Mouse (Mus musculus): ENCODE measurements around the gene Jmjd6. TPM values are rescaled to one million over a fixed set of nuclear protein-coding genes. Genes with fewer than 3 reads are reported as not detected.

Gene Jmjd6
- total and polyA plus RNA-seq, 3 experiments: 106 to 116 (median 109) TPM

DNA sequence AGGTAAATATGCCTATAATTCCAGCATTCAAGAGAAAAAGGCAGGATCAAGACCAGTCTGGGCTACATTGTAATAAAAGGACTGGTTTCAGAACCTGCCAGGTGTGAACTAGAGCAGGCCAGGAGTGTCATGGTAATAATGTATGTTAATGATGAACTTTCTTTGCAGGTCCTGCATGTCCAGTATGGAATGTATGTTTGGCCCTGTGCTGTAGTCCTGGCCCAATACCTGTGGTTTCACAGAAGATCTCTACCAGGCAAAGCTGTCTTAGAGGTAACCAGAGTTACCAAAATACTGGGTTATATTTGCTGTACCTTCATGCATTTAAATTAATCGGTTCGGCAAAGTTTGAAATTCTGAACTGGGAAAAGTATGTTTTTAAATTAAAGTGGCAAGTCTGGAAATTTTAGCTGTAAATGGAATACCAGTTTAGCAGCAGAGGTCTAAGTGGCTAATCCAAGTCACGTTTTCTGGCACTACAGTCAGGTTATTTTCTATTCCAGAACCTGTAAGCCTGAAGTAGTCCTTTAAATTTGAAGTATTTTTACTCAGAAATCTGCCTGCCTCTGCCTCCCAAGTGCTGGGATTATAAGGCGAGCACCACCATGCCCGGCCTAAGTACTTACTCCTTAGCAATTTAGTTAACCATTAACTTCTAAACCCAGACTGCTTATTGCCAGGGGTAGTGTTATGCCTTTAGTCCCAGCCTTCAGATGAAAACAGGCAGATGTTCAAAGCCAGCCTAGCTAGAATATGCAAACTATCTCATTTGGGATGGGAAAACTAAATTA, 5.0 kb upstream of the Jmjd6 start:
- peak; percentile 27 for DNase-seq (ENCODE audit: extremely low read depth)
- peaks cover 69% of the 10 kb centered on the region for H3K79me2 ChIP-seq (replicated peaks; ENCODE audit: control insufficient read depth, extremely low read depth, insufficient read depth, poor library complexity, severe bottlenecking)
- no peak overlapping the region for H3K27ac ChIP-seq (ENCODE audit: insufficient read depth, low read depth)
- H3K9ac ChIP-seq (ENCODE audit: insufficient read depth, low read depth): no peak overlapping the region
- TF ChIP-seq MEF2A (IDR thresholded peaks at IDR 0.05; ENCODE audit: borderline replicate concordance, low read depth, low read length) (no peak), MAX (IDR thresholded peaks at IDR 0.05; ENCODE audit: low read length) (no peak), RAD21 (IDR thresholded peaks at IDR 0.05; ENCODE audit: low read depth, low read length) (no peak), PAX5 (IDR thresholded peaks at IDR 0.05; ENCODE audit: low read length) (no peak), TCF12 (IDR thresholded peaks at IDR 0.05; ENCODE audit: low read depth, low read length) (no peak), CTCF (conservative IDR thresholded peaks at IDR 0.05 in 1 of 2, IDR thresholded peaks at IDR 0.05 in 1 of 2; ENCODE audit: low read depth in 2 of 2, low read length in 2 of 2) (no peak)
- dilution Hi-C loops (cut with MboI; ENCODE audit: extremely low pct_ligation_motif_present, extremely low pct_unique_long_range_greater_than_20kb, low sequenced_read_pairs): no loop called here
- in situ Hi-C loops (cut with MboI; ENCODE audit: low pct_ligation_motif_present, low pct_unique_long_range_greater_than_20kb, low sequenced_read_pairs): no loop called here
- no peaks in the 10 kb centered on the region for H3K9me3 ChIP-seq (replicated peaks; ENCODE audit: low read length)
- H3K36me3 ChIP-seq (replicated peaks in 1 of 2; ENCODE audit: control insufficient read depth in 1 of 2, insufficient read depth in 1 of 2, low read length in 1 of 2): peaks cover 29 to 56% of the 10 kb centered on the region in 2 experiments
- H3K4me3 ChIP-seq (replicated peaks in 1 of 3; ENCODE audit: low read depth in 2 of 3, low read length in 2 of 3, poor library complexity in 1 of 3): no peak overlapping the region
- peaks cover 5 to 56% of the 10 kb centered on the region in 2 experiments; a peak in 3 of 4 replicates for H3K4me1 ChIP-seq (ENCODE audit: control insufficient read depth in 1 of 2, insufficient read depth in 2 of 2)
- no peaks in the 10 kb centered on the region for H3K27me3 ChIP-seq (replicated peaks)
- H3K4me2 ChIP-seq (ENCODE audit: insufficient read depth, low read depth, poor library complexity, severe bottlenecking): no peak overlapping the region

GRCm38 (mm10) chr11:116847187-116848085, 4.2 kb upstream of the Jmjd6 start:
- Histone ChIP-seq H3K4me3 (replicated peaks in 1 of 3; ENCODE audit: low read depth in 2 of 3, low read length in 2 of 3, poor library complexity in 1 of 3) (no peak overlapping the region), H3K36me3 (replicated peaks in 1 of 2; ENCODE audit: control insufficient read depth in 1 of 2, insufficient read depth in 1 of 2, low read length in 1 of 2) (peaks cover 29 to 56% of the 10 kb centered on the region in 2 experiments), H3K9me3 (replicated peaks; ENCODE audit: low read length) (no peaks in the 10 kb centered on the region), H3K79me2 (replicated peaks; ENCODE audit: control insufficient read depth, extremely low read depth, insufficient read depth, poor library complexity, severe bottlenecking) (peaks cover 67% of the 10 kb centered on the region), H3K27me3 (replicated peaks) (no peaks in the 10 kb centered on the region), H3K4me1 (ENCODE audit: control insufficient read depth in 1 of 2, insufficient read depth in 2 of 2) (peaks cover 5 to 56% of the 10 kb centered on the region in 2 experiments; a peak in 3 of 4 replicates), H3K4me2 (ENCODE audit: insufficient read depth, low read depth, poor library complexity, severe bottlenecking) (peak overlapping the region; percentile 1; the same call in 1 of the 2 replicates), H3K27ac (ENCODE audit: insufficient read depth, low read depth) (no peak overlapping the region), H3K9ac (ENCODE audit: insufficient read depth, low read depth) (no peak overlapping the region)
- peak; percentile 34 for DNase-seq (ENCODE audit: extremely low read depth)
- dilution Hi-C loops (cut with MboI; ENCODE audit: extremely low pct_ligation_motif_present, extremely low pct_unique_long_range_greater_than_20kb, low sequenced_read_pairs): no loop called here
- in situ Hi-C loops (cut with MboI; ENCODE audit: low pct_ligation_motif_present, low pct_unique_long_range_greater_than_20kb, low sequenced_read_pairs): no loop called here
- peak; percentile 32 for TF ChIP-seq POLR2A (IDR thresholded peaks at IDR 0.05; ENCODE audit: low read depth, low read length)
- no peak for TF ChIP-seq CHD2 (IDR thresholded peaks at IDR 0.05; ENCODE audit: low read length)
- no peak for TF ChIP-seq RAD21 (IDR thresholded peaks at IDR 0.05; ENCODE audit: low read depth, low read length)

DNA sequence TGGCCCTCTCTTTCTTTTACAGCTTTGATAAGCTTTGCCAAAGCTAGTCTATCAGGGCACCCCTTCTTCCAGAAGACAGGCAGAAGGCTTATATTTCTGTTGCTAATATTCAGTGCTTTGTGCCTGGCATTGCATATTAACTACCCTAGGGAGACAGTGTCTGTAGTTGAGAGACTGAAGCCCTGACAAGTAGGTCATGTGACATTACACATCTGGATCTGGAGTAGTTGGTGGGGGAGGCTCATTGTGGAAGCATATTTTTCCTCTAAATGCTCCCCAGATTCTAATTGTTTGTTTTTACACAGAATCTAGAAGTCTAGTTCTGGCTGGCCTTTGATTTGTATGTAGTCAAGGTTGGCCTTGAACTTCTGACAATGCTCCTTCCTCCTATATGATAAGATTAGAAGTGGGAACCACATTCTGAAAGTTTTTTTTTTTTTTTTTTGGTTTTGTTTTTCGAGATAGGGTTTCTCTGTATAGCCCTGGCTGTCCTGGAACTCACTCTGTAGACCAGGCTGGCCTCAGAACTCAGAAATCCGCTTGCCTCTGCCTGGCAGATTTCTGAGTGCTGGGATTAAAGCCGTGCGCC, 3.4 kb upstream of the Jmjd6 start:
- in situ Hi-C loops (cut with MboI; ENCODE audit: low pct_ligation_motif_present, low pct_unique_long_range_greater_than_20kb, low sequenced_read_pairs): no loop called here
- Histone ChIP-seq H3K36me3 (replicated peaks in 1 of 2; ENCODE audit: control insufficient read depth in 1 of 2, insufficient read depth in 1 of 2, low read length in 1 of 2) (peaks cover 25 to 51% of the 10 kb centered on the region in 2 experiments), H3K9ac (ENCODE audit: insufficient read depth, low read depth) (no peak overlapping the region), H3K4me3 (replicated peaks in 1 of 3; ENCODE audit: low read depth in 2 of 3, low read length in 2 of 3, poor library complexity in 1 of 3) (no peak overlapping the region), H3K9me3 (replicated peaks; ENCODE audit: low read length) (no peaks in the 10 kb centered on the region), H3K27ac (ENCODE audit: insufficient read depth, low read depth) (0 out of 2 replicates have a peak overlapping the region, but pooled peaks have one; percentile 12), H3K27me3 (replicated peaks) (no peaks in the 10 kb centered on the region), H3K79me2 (replicated peaks; ENCODE audit: control insufficient read depth, extremely low read depth, insufficient read depth, poor library complexity, severe bottlenecking) (peaks cover 67% of the 10 kb centered on the region), H3K4me1 (ENCODE audit: control insufficient read depth in 1 of 2, insufficient read depth in 2 of 2) (peaks cover 5 to 57% of the 10 kb centered on the region in 2 experiments; a peak in 3 of 4 replicates), H3K4me2 (ENCODE audit: insufficient read depth, low read depth, poor library complexity, severe bottlenecking) (no peak overlapping the region)
- DNase-seq (ENCODE audit: extremely low read depth): peak; percentile 34
- TF ChIP-seq E2F4 (IDR thresholded peaks at IDR 0.05; ENCODE audit: insufficient replicate concordance, low read depth, low read length) (no peak), SMC3 (IDR thresholded peaks at IDR 0.05; ENCODE audit: low read depth, low read length) (no peak), UBTF (IDR thresholded peaks at IDR 0.05; ENCODE audit: low read depth, low read length) (no peak), NELFE (IDR thresholded peaks at IDR 0.05; ENCODE audit: low read depth, low read length) (no peak), GABPA (IDR thresholded peaks at IDR 0.05; ENCODE audit: insufficient replicate concordance, low read depth, low read length) (no peak), MEF2A (IDR thresholded peaks at IDR 0.05; ENCODE audit: borderline replicate concordance, low read depth, low read length) (no peak), USF2 (conservative IDR thresholded peaks at IDR 0.05; ENCODE audit: low read depth, low read length) (peak; percentile 65), EP300 (IDR thresholded peaks at IDR 0.05; ENCODE audit: low read length) (no peak)
- dilution Hi-C loops (cut with MboI; ENCODE audit: extremely low pct_ligation_motif_present, extremely low pct_unique_long_range_greater_than_20kb, low sequenced_read_pairs): no loop called here

Measured in CH12.LX (cell line).